Mouse (Mus musculus) lung, embryonic 14.5 days (tissue): ENCODE data around the gene Rnd2. TPM values are rescaled to one million over a fixed set of nuclear protein-coding genes. Genes with fewer than 3 reads are reported as not detected.

Experiments
- ATAC-seq: fragments of 200-750 bp; cut with Nextera tagmentation; 2 replicates; pipeline ENCODE4 v1.8.0; 2017; ENCODE audit warnings: mild to moderate bottlenecking, moderate TSS enrichment, moderate library complexity; ENCODE audit not compliant: insufficient read depth
- DNase-seq: peaks from one replicate; pipeline ENCODE4 v3.0.0-alpha.2; 2015
- H3K27ac ChIP-seq: fragments of 300-500 bp; sonication (generic); 2 replicates; pipeline ENCODE4 v1.5.1; 2014; ENCODE audit warnings: low read depth, mild to moderate bottlenecking, moderate library complexity
- H3K27me3 ChIP-seq: fragments of 300-500 bp; sonication (generic); 2 replicates; pipeline ENCODE4 v1.6.1; 2014; ENCODE audit warnings: low read length, control low read depth; ENCODE audit not compliant: insufficient read depth
- H3K36me3 ChIP-seq: fragments of 300-500 bp; sonication (generic); 2 replicates; pipeline ENCODE4 v1.6.1; 2014; ENCODE audit warnings: control low read depth; ENCODE audit not compliant: insufficient read depth
- H3K4me1 ChIP-seq: fragments of 300-500 bp; sonication (generic); 2 replicates; pipeline ENCODE4 v1.6.1; 2014; ENCODE audit warnings: antibody characterized with exemption, control low read depth; ENCODE audit not compliant: insufficient read depth
- H3K4me2 ChIP-seq: fragments of 300-500 bp; sonication (generic); 2 replicates; pipeline ENCODE4 v1.6.1; 2014; ENCODE audit warnings: mild to moderate bottlenecking
- H3K4me3 ChIP-seq: fragments of 300-500 bp; sonication (generic); 2 replicates; pipeline ENCODE4 v1.5.1; 2014; ENCODE audit warnings: low read depth, low read length
- H3K9ac ChIP-seq: fragments of 300-500 bp; sonication (generic); 2 replicates; pipeline ENCODE4 v1.6.1; 2014
- H3K9me3 ChIP-seq: fragments of 300-500 bp; sonication (generic); 2 replicates; pipeline ENCODE4 v1.6.1; 2016; ENCODE audit warnings: low read depth, low read length, control low read depth
- CTCF ChIP-seq: IDR thresholded peaks from 2 replicates; pipeline ENCODE4 v1.5.1; 2016; ENCODE audit warnings: antibody characterized with exemption, low read depth
- WGBS: fragments of 180-500 bp; shearing (Covaris S2); extraction: QIAGEN DNeasy Blood & Tissue Kit; methylation state at CpG from one replicate; pipeline ENCODE4 v1.1.7; 2014; 5-methylcytosine and 5-hydroxymethylcytosine counted together
- polyA plus RNA-seq: library from polyadenylated mRNA; unstranded; fragments of >200 nt; fragmentation: Nextera tagmentation; extraction: Ambion mirVana; gene quantifications from 2 replicates; pipeline ENCODE4 v1.2.1, GENCODE M21; 2014

The Rnd2 gene
- polyA plus RNA-seq, 1 experiment from 2014 or later, result 5.6 TPM

GRCm38 (mm10) chr11:101454702-101455101, 10.1 kb upstream of the Rnd2 start:
- 67% methylated on average over 6 of the region's 6 CpGs for WGBS
- no peak for ATAC-seq
- DNase-seq, result peak; percentile 33
- Histone ChIP-seq H3K36me3 (0 out of 2 replicates have a peak, but pooled peaks cover 4% of the 10 kb centered on the region), H3K9ac (no peak overlapping the region), H3K27me3 (no peaks in the 10 kb centered on the region), H3K4me2 (no peak overlapping the region), H3K4me1 (0 out of 2 replicates have a peak, but pooled peaks cover 3% of the 10 kb centered on the region), H3K9me3 (no peaks in the 10 kb centered on the region), H3K27ac (no peak overlapping the region), H3K4me3 (no peak overlapping the region)
- no peak for TF ChIP-seq CTCF

DNA sequence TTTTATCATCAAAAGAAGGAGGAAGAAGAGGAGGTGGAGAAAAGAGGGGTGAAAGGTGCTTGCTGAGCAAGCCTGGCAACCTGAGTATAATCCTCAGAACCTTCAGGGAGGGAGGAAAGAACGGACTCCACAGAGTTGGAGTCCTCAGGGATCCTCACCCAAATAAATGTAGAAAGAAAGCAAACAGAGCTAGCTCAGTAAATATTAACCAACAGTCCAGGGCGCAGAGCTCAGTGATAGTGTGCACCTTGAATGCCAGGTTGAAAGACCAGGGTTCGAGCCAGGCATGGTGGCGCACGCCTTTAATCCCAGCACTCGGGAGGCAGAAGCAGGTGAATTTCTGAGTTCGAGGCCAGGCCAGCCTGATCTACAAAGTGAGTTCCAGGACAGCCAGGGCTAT, 9.2 kb upstream of the Rnd2 start:
- WGBS, result 79% methylated on average over 7 of the region's 7 CpGs
- Histone ChIP-seq H3K36me3 (peaks cover 10% of the 10 kb centered on the region; the same call in 1 of the 2 replicates), H3K27me3 (no peaks in the 10 kb centered on the region), H3K27ac (no peak overlapping the region), H3K4me2 (no peak overlapping the region), H3K9ac (no peak overlapping the region), H3K9me3 (no peaks in the 10 kb centered on the region), H3K4me1 (0 out of 2 replicates have a peak, but pooled peaks cover 3% of the 10 kb centered on the region), H3K4me3 (no peak overlapping the region)
- DNase-seq (no peak), ATAC-seq (no peak)
- no peak for TF ChIP-seq CTCF

GRCm38 (mm10) chr11:101457631-101458030, 7.2 kb upstream of the Rnd2 start:
- no peak for TF ChIP-seq CTCF
- H3K27me3 ChIP-seq, result no peaks in the 10 kb centered on the region
- no peak overlapping the region for H3K4me2 ChIP-seq
- H3K9ac ChIP-seq, result no peak overlapping the region
- no peaks in the 10 kb centered on the region for H3K9me3 ChIP-seq
- peaks cover 8% of the 10 kb centered on the region; the same call in 1 of the 2 replicates for H3K4me1 ChIP-seq
- WGBS, result 83% methylated on average over 9 of the region's 9 CpGs
- H3K27ac ChIP-seq, result no peak overlapping the region
- no peak overlapping the region for H3K4me3 ChIP-seq
- DNase-seq, result no peak
- no peak for ATAC-seq
- peaks cover 25% of the 10 kb centered on the region; the same call in 1 of the 2 replicates for H3K36me3 ChIP-seq

DNA sequence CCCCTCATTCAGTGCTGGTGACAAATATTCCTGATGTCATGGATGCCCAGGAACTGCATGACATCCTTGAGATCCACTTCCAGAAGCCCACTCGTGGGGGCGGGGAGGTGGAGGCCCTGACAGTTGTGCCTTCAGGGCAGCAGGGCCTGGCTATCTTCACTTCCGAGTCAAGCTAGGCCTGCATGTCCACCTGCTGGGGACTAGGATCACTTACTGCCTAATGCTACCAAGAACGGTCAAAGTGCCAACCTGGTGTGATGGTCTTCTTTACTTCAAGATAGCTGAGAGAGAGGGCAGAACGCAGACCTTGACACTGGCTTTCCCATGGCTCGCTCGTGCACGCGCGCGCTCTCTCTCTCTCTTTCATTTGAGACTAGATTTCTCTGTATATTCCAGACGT, 6.6 kb upstream of the Rnd2 start:
- H3K4me2 ChIP-seq, result no peak overlapping the region
- no peak for TF ChIP-seq CTCF
- H3K9me3 ChIP-seq, result no peaks in the 10 kb centered on the region
- ATAC-seq, result no peak
- H3K4me1 ChIP-seq, result peaks cover 8% of the 10 kb centered on the region; the same call in 1 of the 2 replicates
- no peak overlapping the region for H3K27ac ChIP-seq
- no peak overlapping the region for H3K9ac ChIP-seq
- peaks cover 26% of the 10 kb centered on the region; the same call in 1 of the 2 replicates for H3K36me3 ChIP-seq
- no peak for DNase-seq
- no peak overlapping the region for H3K4me3 ChIP-seq
- no peaks in the 10 kb centered on the region for H3K27me3 ChIP-seq
- WGBS, result 82% methylated on average over 12 of the region's 12 CpGs

GRCm38 (mm10) chr11:101459716-101460115, 5.1 kb upstream of the Rnd2 start:
- peaks cover 6% of the 10 kb centered on the region; the same call in 1 of the 2 replicates for H3K4me1 ChIP-seq
- peaks cover 26% of the 10 kb centered on the region; the same call in 1 of the 2 replicates for H3K36me3 ChIP-seq
- TF ChIP-seq CTCF, result no peak
- no peak overlapping the region for H3K9ac ChIP-seq
- no peaks in the 10 kb centered on the region for H3K27me3 ChIP-seq
- ATAC-seq, result no peak
- H3K4me3 ChIP-seq, result no peak overlapping the region
- 24% methylated on average over 6 of the region's 6 CpGs for WGBS
- H3K27ac ChIP-seq, result no peak overlapping the region
- no peaks in the 10 kb centered on the region for H3K9me3 ChIP-seq
- no peak for DNase-seq
- no peak overlapping the region for H3K4me2 ChIP-seq

DNA sequence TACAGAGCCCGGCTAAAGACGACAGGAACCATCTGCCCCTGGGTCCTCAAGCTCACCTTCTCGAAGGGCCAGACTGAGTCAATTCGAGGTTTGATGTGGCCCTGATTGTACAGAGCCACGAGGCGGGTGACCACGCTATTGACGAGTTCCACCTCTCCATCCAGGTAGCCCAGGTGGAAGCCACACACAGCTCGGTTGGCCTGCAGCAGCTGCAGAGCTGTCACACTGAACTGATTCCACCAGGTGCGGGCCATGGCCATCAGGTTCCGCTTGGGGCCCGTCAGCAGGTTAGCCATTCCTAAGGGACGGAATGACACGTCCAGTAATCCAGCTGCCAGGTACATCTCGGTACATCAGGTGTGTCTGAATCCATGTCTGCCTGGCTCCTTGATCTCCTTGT, 4.5 kb upstream of the Rnd2 start:
- 74% methylated on average over 15 of the region's 15 CpGs for WGBS
- Histone ChIP-seq H3K36me3 (peaks cover 26% of the 10 kb centered on the region; the same call in 1 of the 2 replicates), H3K4me1 (peaks cover 5% of the 10 kb centered on the region; the same call in 1 of the 2 replicates)

GRCm38 (mm10) chr11:101462141-101462540, 2.7 kb upstream of the Rnd2 start:
- Histone ChIP-seq H3K9ac (no peak overlapping the region), H3K4me2 (no peak overlapping the region), H3K4me1 (peaks cover 5% of the 10 kb centered on the region; the same call in 1 of the 2 replicates), H3K27ac (no peak overlapping the region), H3K4me3 (no peak overlapping the region), H3K36me3 (peaks cover 26% of the 10 kb centered on the region; the same call in 1 of the 2 replicates), H3K9me3 (no peaks in the 10 kb centered on the region), H3K27me3 (no peaks in the 10 kb centered on the region)
- ATAC-seq (no peak), DNase-seq (no peak)
- no peak for TF ChIP-seq CTCF
- WGBS, result 77% methylated on average over 14 of the region's 14 CpGs

More for the DNA sequence above, 4.5 kb upstream of the Rnd2 start:
- no peak overlapping the region for H3K9ac ChIP-seq
- no peaks in the 10 kb centered on the region for H3K27me3 ChIP-seq
- TF ChIP-seq CTCF, result no peak
- ATAC-seq (no peak), DNase-seq (no peak)
- no peak overlapping the region for H3K4me3 ChIP-seq
- no peak overlapping the region for H3K4me2 ChIP-seq
- H3K9me3 ChIP-seq, result no peaks in the 10 kb centered on the region
- no peak overlapping the region for H3K27ac ChIP-seq
